Mouse (Mus musculus): Measurements from ENCODE around the gene Mei1.

DNA sequence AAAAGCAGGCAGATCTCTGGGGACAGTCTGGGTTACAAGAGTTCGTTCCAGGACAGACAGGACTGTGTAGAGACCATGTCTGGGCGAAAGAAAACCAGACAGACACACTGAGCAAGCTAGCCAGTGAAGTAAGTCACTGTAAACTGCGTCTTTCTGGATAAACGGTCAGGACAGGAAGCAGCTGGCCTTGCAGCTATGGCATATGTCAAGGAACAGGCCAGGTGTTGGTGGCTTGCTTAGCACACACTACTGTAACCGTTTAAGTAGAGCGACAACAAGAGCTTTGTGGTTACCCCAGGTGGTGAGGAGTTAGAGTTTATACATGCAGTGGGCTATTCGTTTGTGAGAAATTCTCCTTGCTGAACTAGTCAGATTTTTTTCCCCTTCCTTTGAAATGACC is 42.1 kb upstream of the Mei1 start:
- TF ChIP-seq CTCF (IDR thresholded peaks at IDR 0.05; ENCODE audit: low read depth) (no peak), EP300 (IDR thresholded peaks at IDR 0.05; ENCODE audit: low read depth) (peak; percentile 66)
